Mouse (Mus musculus) thymus, adult 2 months (tissue): ENCODE results near the gene Rpl21.

Experiments used
- CTCF ChIP-seq: fragments of 200-500 bp; IDR thresholded peaks from 2 replicates; pipeline ENCODE4 v1.5.1; 2012; ENCODE audit warnings: mild to moderate bottlenecking, control low read depth, low read length, moderate library complexity, borderline replicate concordance; ENCODE audit not compliant: control insufficient read depth, poor library complexity, insufficient read depth; ENCODE audit errors: extremely low read depth
- POLR2A ChIP-seq: fragments of 200-500 bp; IDR thresholded peaks from 2 replicates; pipeline ENCODE4 v1.6.1; 2012; ENCODE audit warnings: mild to moderate bottlenecking, low read length, control low read depth, moderate library complexity; ENCODE audit not compliant: control insufficient read depth, poor library complexity, insufficient read depth; ENCODE audit errors: extremely low read depth

GRCm38 (mm10) chr5:146837967-146838720 is 5.5 kb downstream of the Rpl21 start:
- TF ChIP-seq CTCF (no peak), POLR2A (no peak)
